Mouse (Mus musculus): Measurements from ENCODE around the gene 9530053A07Rik.
A peak's percentile ranks its signal among the peaks of the same experiment; 100 is the strongest.

The 9530053A07Rik gene

GRCm38 (mm10) chr7:28169489-28170422, 40.5 kb downstream of the 9530053A07Rik start, which contains the start of gene Fbl:
Fbl (plus strand) TSS chr7:28169710.
- peak; percentile 67 for DNase-seq (ENCODE audit: low spot score)

DNA sequence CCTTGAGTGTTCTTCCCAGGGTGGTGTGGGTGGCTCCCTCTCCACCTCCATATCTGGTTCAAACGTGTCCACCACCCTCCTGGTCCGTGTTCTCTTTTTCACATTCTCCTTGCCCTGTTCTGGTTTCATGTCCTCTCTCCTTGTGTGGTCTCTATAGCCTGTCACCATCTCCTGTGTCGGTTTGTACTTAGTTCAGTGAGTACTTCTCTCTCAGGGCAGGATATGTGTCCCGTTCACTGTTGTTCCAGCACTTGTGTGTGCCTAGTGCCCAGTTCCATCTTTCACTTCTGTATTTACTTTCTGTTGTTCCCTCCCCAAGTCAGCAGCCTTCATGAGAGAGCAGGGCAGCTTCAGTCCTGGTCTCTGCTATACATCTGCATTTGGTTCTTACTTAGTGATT, 46.1 kb downstream of the 9530053A07Rik start:
- no peak for DNase-seq (ENCODE audit: low spot score)

DNA sequence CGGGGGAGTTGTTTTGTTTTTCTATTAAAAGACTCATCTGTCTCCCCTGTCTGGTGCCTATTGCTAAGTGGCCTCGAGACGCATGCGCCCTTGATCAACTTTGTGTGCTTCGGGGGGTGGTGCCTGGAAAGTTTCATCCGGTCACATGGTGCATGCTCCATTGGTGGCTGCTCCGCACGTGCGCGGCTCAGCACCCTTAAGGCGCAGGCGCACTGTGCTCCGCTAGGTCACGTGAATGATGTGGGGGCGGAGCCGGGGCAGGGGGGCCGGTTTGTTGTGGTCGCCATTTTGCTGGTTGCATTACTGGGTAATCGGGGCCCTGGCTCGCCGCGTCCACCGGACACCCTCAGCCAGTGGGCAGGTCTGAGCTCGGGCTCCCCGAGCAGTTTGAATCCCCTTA, 50.0 kb downstream of the 9530053A07Rik start, which contains the start of gene Dyrk1b:
Gene Dyrk1b, plus strand, starts transcription at position 242 of the 400 bp plus-strand sequence.
- DNase-seq (ENCODE audit: low spot score): peak; percentile 94

- DNase-seq (ENCODE audit: low spot score): peak; percentile 87
These were observed 50.6 kb downstream of the 9530053A07Rik start for GRCm38 (mm10) chr7:28179741-28180377.

DNA sequence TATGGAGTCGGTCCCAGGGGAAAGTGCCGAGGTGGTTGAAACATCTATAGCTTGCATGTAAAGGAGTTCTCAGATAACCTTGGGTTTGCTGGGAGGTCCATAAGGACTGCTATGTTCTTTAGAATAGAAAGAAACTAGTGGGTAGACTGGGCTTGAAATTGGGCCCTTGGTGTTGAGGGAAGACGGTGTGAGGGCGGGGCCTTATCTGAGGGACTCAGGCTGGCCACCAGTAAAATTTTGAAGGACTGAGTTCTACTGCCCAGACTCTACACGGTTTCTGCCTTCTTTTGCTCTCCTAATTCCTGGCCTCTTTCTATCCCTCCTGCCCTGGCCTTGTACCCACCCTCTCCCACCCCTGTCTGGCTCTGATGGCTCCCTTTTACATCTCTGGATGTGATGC, 51.6 kb downstream of the 9530053A07Rik start:
- DNase-seq (ENCODE audit: low spot score): no peak

GRCm38 (mm10) chr7:28181376-28181775, 52.1 kb downstream of the 9530053A07Rik start:
- no peak for DNase-seq (ENCODE audit: low spot score)

- DNase-seq (ENCODE audit: low spot score): no peak
These were observed 53.1 kb downstream of the 9530053A07Rik start for GRCm38 (mm10) chr7:28182320-28182719.

- DNase-seq (ENCODE audit: low spot score): no peak
These were observed 56.6 kb downstream of the 9530053A07Rik start for GRCm38 (mm10) chr7:28185884-28186283.

DNA sequence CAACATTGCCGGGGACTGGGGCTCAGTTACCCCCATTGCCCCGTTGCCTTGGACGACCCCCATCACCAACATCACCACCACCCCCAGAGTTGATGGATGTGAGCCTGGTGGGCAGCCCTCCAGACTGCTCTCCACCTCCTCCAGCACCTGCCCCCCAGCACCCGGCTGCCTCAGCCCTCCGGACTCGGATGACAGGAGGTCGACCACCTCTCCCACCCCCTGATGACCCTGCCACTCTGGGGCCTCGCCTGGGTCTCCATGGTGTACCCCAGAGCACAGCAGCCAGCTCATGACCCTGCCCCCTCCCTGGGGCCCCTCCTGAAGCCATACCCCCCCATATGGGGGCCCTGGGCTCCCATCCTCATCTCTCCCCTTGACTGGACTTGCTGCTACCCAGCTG, 57.4 kb downstream of the 9530053A07Rik start:
- DNase-seq (ENCODE audit: low spot score): no peak

DNA sequence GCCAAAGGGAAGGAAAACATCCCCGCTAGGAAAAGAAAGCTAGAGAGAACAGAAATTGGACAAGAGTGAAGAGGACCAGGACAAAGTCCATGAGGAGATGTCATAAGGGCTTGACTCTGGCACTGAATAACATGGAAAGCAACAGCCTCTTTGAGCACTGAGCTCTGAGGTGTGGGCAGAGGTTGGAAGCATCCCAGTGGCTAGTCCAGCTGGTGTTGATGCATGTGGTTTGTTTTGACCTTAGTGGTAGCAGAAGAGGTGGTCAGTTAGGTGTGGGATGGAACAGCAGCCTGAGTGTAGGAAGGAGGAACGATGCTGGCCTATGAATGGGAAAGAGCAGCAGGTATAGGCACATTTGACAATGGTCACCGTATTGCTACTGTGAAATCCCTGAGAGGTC, 62.2 kb downstream of the 9530053A07Rik start:
- no peak for DNase-seq (ENCODE audit: low spot score)

GRCm38 (mm10) chr7:28191903-28192302, 62.6 kb downstream of the 9530053A07Rik start:
- DNase-seq (ENCODE audit: low spot score): no peak

DNA sequence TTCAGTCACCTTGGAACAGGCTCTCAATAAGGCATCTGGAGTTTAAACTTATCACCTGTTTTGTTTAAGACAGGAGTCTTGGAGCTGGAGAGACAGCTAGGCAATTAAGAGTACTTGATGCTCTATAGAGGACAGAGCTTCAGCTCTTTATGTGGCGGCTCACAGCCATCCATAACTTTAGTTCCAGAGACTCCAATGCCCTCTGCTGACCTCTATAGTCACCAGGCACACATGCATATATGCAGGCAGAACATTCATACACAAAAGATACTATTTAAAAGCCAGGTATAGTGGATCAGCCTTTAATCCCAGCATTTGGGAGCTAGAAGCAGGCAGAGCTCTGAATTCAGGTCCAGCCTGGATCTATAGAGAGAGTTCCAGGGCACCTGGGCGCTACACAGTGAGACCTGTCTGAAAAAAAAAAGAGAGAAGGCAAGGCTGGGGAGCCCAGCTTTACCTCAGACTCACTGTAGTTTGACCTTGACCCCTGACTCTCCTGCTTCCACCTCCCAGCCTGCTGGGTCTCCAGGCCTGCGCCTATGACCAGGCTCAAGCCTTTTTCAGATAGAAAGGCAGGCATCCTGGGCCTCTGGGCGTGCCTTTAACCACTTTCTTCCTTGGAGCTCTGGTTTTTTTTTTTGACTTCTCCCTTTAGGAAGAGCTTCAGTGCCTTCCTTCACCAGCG, 66.3 kb downstream of the 9530053A07Rik start:
- no peak for DNase-seq (ENCODE audit: low spot score)

GRCm38 (mm10) chr7:28196528-28196927, 67.3 kb downstream of the 9530053A07Rik start:
- no peak for DNase-seq (ENCODE audit: low spot score)

DNA sequence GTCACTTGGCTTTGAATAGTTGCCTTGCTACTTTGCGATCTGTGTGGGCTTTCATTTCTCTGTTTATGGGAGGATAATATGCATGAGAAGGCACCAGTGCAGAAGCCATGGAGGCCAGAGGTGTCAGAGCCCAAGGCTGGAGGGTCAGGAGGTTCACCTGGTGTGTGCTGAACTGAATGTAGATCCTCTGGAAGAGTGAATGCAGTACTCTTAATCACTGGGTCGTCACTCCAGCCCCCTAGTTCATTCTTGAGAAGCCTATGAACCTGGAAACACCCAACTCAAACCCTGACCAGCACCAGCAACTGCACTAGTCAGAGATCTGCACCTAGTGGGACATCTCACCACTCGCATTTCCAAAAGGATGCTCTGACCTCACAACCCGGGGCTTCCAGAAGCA, 69.8 kb downstream of the 9530053A07Rik start:
- DNase-seq (ENCODE audit: low spot score): no peak

DNA sequence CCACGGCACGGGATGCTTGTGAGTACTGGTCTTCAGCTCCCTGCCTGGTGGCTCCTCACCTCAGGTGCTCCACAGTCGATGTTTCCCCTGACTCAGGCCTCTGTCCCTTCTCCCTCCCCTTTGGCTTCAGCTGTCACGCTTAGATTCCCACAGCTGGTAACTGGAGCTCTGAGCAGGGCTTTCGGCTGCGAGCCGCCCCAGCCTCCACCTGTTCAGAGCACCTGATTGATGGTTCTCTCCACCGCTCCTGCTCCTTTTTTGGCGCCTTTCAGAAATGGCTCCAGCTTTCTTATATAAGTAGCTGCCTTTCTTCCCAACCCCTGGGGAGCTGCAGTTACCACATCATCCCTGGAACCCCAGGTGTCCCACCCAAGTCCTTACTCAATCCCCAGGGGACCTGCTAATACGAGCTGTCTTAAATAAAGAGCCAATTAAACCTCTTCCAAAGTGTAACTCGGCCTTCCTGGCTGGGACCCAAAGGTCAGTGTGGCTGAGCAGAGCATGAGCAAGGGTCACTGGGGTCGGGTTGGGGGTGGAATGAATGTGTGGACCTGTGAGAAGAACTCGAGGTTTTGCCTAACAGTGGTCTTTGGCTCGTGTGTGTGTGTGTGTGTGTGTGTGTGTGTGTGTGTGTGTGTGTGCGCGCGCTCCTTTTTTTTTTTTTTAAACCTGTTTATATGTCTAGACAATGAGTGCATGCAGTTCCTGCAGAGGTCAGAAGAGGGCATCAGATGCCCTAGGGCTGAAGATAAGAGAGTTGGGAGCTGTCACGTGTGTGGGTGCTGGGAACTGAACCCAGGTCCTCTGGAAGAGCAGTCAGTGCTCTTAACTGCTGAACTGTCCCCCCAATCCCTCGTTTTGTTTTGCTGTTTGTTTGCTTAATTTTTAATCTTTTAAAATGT, 74.2 kb downstream of the 9530053A07Rik start:
- no peak for DNase-seq (ENCODE audit: low spot score)

DNA sequence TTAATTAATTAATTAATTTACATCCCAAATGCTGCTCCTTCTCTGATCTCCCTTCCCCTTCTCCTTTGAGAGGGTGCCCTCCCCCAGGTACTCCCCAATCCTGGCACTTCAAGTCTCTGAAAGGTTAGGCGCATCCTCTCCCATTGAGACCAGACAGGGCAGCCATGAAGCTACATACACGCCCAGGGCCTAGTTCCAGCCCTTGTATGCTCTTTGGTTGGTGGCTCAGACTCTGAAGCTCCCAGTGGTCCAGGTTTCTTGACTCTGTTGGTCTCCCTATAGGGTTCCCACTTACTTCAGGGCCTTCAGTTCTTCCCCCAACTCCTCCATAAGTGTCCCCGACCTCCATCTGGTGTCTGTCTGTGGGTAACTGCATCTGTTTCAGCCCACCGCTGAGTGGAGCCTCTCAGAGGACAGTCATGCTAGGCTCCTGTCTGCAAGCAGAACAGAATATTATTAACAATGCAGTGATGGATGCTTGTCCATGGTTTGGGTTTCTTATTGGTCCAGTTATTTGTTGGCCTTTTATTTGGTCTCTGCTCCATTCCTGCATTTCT, 76.9 kb downstream of the 9530053A07Rik start:
- no peak for DNase-seq (ENCODE audit: low spot score)

DNA sequence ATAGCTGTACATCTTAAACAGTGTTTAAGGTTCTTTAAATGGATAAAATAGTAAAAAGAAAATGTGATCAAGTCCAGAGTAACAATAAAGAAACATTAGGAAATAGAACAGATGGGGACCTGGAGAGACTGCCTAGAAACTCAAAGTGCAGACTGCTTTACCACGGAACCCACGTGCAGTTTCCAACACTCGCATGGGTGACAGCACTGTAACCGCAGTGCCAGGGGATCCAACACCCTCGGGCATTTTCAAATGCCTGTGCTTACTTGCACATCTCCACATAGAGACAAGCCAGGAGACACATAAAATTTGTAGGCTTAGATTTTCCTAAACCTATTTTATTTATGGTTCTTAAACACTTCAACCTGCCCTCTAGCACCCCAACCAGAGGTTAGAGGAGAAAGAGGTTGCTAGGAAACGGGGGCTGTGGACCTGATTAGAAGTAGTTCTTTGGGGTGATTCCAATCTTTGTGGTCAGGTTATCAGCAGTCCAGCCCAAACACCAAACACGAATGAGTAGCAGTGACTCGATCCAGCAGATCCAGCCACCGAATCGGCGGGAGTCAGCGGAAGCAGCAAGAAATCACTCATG, 79.2 kb downstream of the 9530053A07Rik start:
- DNase-seq (ENCODE audit: low spot score): no peak

- DNase-seq (ENCODE audit: low spot score): no peak
These were observed 79.8 kb downstream of the 9530053A07Rik start for GRCm38 (mm10) chr7:28208988-28209508.

DNA sequence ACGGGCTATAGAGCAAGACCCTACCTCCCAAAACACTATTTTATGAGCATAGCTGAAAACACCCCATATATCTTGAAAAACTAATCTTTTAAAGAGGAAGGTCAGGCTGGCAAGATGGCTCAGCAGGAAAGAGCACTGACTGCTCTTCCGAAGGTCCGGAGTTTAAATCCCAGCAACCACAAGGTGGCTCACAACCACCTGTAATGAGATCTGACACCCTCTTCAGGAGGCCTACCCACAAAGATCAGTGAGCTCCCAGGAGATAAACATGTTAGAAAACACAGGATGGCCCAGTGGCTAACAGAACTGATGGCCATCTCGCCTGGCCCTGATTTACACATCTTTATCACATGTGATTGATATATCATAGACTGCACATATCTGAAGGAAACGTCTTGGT, 81.5 kb downstream of the 9530053A07Rik start:
- no peak for DNase-seq (ENCODE audit: low spot score)

DNA sequence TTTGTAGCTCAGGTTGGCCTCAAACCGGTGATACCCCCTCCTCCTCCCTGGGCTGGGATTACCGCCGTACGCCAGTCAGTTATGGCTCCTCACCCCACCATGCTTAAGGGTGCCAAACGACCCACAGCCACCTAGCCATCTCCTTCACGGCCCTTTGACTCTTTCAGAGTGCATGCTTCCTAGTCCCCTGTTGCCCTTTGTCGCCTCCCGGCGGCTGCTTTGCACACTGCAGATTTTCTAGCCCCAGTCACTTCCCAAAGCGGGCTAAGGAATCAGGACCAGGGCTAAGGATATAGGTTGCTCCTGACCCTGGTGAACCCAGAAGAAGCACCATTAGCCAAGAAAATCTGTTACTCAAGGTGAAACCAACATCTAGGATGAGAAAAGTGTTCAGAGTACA, 84.9 kb downstream of the 9530053A07Rik start:
- DNase-seq (ENCODE audit: low spot score): peak; percentile 30
